Mouse (Mus musculus): ENCODE measurements around the gene Psmb4. TPM values are rescaled to one million over a fixed set of nuclear protein-coding genes. Genes with fewer than 3 reads are reported as not detected.

Psmb4 gene
- total RNA-seq, 2 experiments from 2014 or later, result 189 to 190 TPM

Other genes starting within 250 kb of the Psmb4 start
- not detected for gene Gm10972, start 243.8 kb downstream of the Psmb4 start, total RNA-seq (2021)
- gene Tuft1, start 228.1 kb downstream of the Psmb4 start, total RNA-seq (2021), result under 1 TPM; 0.74 to 0.84 TPM
- 1 to 10 TPM in 1 of 2 experiments, under 1 TPM in 1; 0.44 to 1.8 TPM for gene Selenbp2, start 193.4 kb downstream of the Psmb4 start, total RNA-seq (2021)
- under 1 TPM; 0.12 to 0.13 TPM for gene Cgn, start 100.5 kb downstream of the Psmb4 start, total RNA-seq (2021)
- gene Pogz, start 49.4 kb downstream of the Psmb4 start, total RNA-seq (2021), result 10 to 100 TPM; 12.3 to 14.5 TPM
- 10 to 100 TPM in 1 of 2 experiments, 1 to 10 TPM in 1; 8.2 to 17.1 TPM for gene Selenbp1, start 46.1 kb upstream of the Psmb4 start, total RNA-seq (2021)
- gene Rfx5, start 67.1 kb upstream of the Psmb4 start, total RNA-seq (2021), result 1 to 10 TPM; 3.8 to 5.7 TPM
- 10 to 100 TPM; 18.6 to 19.6 TPM for gene Pi4kb, start 87.8 kb upstream of the Psmb4 start, total RNA-seq (2021)
- gene Zfp687, start 128.5 kb upstream of the Psmb4 start, total RNA-seq (2021), result 10 to 100 TPM in 1 of 2 experiments, 1 to 10 TPM in 1; 9.5 to 11.7 TPM
- 100 to 1,000 TPM; 178 to 188 TPM for gene Psmd4, start 155.7 kb upstream of the Psmb4 start, total RNA-seq (2021)
- gene Pip5k1a, start 220.0 kb upstream of the Psmb4 start, total RNA-seq (2021), result 10 to 100 TPM; 20.2 to 24.8 TPM
- 10 to 100 TPM; 39.4 to 47.9 TPM for gene Vps72, start 224.1 kb upstream of the Psmb4 start, total RNA-seq (2021)
- gene Tmod4, start 237.5 kb upstream of the Psmb4 start, total RNA-seq (2021), result 100 to 1,000 TPM; 623 to 679 TPM
- 10 to 100 TPM; 21.7 to 27.3 TPM for gene Scnm1, start 247.1 kb upstream of the Psmb4 start, total RNA-seq (2021)
- gene Lysmd1, start 247.1 kb upstream of the Psmb4 start, total RNA-seq (2021), result 1 to 10 TPM; 6.4 to 8.2 TPM

Data from gastrocnemius, postnatal 36 days (tissue).